Mouse (Mus musculus): ENCODE measurements around the gene Siva1.

DNA sequence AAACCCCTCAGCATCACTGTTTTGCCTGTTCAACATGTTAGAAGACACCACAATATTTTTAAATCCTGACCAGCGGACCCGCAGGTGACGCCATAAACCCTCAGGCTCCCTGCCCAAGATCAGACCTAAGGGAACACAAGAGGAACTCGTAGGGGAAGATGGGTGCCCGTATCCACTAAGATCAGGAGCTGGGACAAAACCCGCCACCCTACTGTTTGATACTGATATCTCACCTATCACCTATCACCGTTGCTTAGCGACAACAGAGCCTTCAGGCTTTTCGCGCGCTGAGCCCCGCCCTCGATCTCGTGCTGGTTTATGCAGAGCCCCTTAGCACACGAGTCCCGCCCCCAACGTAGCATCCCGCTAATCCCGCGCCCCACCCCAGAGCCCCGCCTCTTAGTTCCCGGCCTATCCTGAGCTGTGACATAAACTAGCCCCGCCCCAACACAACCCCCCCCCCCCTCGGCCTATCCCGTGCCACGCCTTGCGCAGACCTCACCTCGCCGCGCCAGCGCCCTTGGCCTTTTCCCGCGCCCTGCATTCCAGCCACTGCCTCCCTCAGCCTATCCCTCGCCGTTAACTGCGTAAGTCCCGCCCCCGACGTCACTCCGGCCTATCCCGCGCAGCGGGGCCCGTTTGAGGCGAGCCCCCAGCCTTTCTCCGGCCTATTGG lies at the start of gene Siva1:
- TF ChIP-seq ZC3H11A (IDR thresholded peaks at IDR 0.05; ENCODE audit: borderline replicate concordance, low read depth, low read length) (no peak), CHD2 (IDR thresholded peaks at IDR 0.05; ENCODE audit: low read depth, low read length) (0 out of 2 replicates have a peak, but pooled peaks have one; percentile 14)
